Mouse (Mus musculus): ENCODE data around the gene Mei1.

Gene Mei1

DNA sequence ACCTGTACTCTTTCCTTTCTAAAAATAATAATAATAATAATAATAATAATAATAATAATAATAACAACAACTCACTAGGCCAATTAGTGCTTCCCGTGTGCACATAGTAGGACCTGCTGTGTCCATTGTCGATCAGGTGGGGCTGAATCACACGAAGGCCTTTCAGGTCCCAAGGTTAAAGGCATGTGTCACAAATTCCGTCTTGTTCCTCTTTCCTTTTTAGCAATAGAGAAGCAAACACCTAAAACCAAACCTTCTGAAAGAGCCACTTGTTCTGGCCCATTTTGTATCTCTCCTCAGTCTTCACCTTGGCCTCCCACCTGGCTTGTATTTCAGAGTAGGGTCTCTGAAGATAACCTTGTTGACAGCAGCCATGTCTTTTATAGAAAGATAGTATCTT, 81.4 kb downstream of the Mei1 start:
- in situ Hi-C loops (cut with MseI, MboI), result no loop called here

DNA sequence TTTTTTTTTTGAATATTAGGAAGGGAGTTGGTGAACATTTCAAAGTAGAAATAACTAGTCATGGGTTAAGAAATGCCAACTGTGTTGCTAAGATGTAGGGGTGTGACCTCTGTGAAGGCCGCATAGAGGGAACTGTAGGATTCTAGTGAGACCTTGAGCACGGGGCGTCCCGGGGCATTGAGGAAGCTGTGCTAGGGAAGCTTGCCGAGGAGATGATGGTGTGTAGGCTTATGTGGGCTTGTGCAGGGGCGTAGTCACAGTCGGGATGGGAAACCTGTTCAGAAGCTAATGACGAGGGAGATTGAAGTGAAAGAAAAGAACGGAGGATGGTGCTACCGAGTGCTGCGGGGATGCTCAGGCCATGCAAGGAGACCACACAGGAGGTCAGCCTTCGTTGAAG, 82.2 kb downstream of the Mei1 start:
- in situ Hi-C loops (cut with MseI, MboI), result no loop called here

DNA sequence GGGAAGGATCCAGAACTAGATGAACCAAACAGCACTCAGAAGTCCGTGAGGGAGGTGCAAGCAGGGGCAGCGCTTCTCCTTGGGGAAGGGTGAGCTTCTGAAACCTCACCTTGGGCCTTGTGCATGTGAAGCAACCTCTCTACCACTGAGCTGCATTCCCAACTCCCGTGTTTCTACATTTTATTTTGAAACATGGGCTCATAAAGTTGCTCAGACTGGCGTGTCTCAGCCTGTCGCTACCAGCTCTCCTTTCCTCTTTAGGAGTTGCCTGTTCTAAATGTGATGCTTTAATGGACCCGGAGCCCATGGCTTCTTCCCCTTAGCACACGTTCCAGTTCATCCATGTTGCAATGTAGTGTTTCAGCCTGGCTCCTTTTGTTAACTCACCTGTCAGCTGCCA, 82.6 kb downstream of the Mei1 start:
- in situ Hi-C loops (cut with MseI, MboI), result no loop called here

GRCm38 (mm10) chr15:82156298-82156697, 86.5 kb downstream of the Mei1 start:
- in situ Hi-C loops (cut with MseI, MboI), result no loop called here

- in situ Hi-C loops (cut with MseI, MboI), result no loop called here
Observed at GRCm38 (mm10) chr15:82156902-82157301, 87.1 kb downstream of the Mei1 start.

- in situ Hi-C loops (cut with MseI, MboI), result no loop called here
Observed at GRCm38 (mm10) chr15:82158243-82159035, 88.6 kb downstream of the Mei1 start.

GRCm38 (mm10) chr15:82159471-82159870, 89.7 kb downstream of the Mei1 start:
- in situ Hi-C loops (cut with MseI, MboI), result no loop called here

DNA sequence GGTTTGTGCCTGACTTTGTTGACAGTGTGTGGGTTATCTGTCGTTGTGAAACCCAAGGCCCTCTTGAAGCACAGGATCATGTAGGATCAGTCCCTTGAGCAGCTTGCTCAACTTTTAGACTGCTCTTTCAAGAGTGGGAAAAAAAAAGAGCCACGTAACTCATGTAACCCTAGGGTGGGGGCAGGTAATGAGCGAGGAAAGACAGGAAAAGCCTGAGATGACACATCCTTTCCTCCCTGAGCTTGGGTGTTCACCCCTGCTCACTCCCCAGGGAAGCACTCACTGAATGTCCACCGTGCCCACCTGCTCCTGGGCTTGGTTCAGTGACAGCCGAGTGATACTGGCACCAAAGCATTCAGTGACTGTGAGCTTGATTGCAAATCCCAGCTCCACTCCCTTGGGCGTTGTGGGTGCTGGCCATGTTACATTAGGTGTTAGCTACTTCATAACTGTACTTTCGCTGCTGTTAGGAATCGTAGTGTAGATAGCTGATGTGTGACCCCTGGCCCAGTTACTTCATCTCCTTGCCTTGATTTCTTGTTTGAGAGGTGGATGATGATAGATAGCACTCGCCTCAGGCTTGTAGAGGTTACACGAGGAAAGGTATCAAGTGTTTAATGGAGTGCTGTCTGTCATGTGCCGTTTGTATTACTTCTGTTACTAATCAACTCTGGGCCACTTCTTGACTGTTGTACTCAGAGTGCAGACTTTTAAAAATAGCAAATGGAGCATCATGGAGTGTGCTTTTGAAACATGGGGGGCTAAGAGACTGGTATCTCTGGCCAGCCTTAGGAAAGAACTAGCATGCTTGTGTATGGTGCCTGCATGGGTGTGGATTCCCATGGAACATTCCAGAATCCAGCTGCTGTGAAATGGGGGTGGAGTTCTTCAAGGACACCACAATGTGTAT, 91.2 kb downstream of the Mei1 start:
- in situ Hi-C loops (cut with MseI, MboI), result no loop called here

DNA sequence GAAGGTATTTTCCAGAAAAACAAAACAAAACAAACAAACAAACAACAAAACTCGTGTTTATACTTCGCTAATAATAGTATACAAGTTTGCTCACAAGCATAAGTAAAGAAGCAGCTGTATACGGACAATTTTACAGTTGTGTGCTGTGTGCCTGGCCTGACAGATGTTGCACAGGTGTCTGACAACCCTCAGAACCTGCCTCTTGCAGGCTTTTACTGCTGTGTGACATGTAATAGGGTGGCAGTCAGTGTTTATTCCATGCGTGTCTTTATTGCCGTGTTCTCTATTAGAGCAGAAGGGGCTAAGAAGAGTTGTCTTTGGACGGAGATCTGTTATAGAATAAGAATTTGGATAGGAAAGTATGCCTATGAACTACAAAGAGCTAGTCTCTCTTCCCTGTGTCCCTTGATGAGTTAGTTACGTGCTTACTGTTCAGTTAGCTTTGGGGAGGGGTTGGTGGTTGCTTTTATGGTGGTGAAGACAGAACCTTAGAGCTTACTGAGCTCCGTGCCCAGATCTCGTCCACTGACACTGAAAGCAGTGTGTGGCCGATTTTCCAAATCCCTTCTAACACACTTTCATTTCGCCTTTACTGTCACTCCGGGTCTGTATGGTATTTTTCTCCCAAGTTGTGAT, 92.3 kb downstream of the Mei1 start:
- in situ Hi-C loops (cut with MseI, MboI), result no loop called here

GRCm38 (mm10) chr15:82163356-82164060, 93.7 kb downstream of the Mei1 start:
- in situ Hi-C loops (cut with MseI, MboI), result no loop called here

GRCm38 (mm10) chr15:82164061-82164399, 94.2 kb downstream of the Mei1 start:
- in situ Hi-C loops (cut with MseI, MboI), result no loop called here

- in situ Hi-C loops (cut with MseI, MboI), result no loop called here
Observed at GRCm38 (mm10) chr15:82164496-82164895, 94.7 kb downstream of the Mei1 start.

DNA sequence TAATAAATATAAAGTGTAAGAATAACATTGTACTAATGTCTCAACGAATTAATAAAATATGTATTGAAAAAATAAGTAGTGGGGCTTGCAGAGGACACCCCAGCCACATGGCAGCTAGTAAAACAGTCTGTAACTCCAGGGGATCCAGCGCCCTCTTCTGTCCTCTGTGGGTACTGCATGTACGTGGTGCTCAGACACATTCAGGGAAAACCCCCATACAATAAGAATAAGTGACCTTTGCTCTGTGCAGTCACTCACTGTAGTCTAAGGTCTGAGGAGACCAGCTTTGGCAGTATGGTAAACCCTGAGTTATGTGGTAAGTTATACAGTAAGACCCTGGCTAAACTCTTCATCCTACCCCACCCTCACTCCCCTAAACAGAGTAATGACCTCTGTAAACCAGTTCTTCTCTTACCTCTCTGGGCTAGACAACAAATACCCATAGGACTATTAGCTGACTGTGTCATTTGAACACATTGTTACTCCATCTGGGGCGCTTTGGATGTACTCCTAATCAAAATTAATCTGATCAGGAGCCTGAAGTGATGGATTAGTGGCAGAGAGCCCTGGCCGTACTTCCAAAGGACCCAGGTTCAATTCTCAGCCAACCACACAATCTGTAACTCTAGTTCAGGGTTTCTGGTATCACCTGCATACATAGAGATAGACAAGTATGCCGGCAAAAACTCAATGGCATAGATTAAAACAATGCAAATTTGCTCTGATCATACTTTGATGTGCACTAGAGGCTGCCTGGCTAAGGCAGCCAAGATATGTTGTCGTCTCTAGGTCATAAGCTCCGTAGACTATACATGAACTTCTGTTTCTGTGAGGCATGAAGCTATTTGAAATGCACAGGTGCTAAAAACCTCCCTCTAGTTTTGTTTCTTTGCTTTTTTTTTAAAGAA, 95.8 kb downstream of the Mei1 start:
- in situ Hi-C loops (cut with MseI, MboI), result no loop called here

DNA sequence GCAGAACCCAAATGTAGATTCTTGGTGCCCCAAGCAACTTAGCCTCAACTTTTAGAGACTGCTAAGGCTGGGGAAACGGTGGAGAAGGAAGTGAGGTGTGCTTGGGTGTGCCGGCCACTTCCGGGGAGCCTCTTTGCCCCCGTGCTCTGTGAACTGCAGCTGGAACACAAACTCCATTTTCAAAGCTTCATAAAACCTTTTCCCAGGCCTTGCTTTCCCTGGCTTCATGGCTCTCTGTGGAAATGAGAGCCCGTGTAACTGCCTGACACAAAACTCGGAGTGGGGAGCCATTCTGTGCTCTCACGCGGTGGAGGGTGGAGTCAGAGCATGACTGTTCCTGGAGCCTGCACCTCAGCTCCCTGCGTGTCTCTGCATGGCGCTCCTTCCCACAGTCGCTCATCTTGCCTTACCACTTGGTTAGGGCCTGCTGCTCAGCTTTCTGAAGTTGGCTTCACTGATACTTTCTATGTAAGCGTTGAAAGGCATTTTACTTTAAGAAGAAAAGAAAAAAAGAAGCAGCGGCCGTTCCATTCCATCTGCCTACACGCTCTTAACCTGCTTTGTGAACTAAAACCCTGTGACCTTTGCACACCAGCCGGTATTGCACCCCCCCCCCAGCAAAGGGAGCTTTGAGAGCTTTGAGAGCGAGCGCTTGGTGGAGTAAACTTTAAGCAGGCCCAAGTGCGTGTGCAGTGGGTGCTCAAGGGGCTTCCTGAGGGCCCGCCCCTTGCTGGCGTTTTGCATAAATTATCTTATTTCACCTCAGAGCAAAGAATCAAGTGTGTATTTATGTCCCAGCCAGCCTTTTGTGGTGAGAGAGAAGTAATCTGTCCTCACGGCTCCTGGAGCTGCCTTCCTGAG, 96.7 kb downstream of the Mei1 start:
- in situ Hi-C loops (cut with MseI, MboI), result no loop called here

GRCm38 (mm10) chr15:82167201-82168168, 97.7 kb downstream of the Mei1 start:
- in situ Hi-C loops (cut with MseI, MboI), result no loop called here

DNA sequence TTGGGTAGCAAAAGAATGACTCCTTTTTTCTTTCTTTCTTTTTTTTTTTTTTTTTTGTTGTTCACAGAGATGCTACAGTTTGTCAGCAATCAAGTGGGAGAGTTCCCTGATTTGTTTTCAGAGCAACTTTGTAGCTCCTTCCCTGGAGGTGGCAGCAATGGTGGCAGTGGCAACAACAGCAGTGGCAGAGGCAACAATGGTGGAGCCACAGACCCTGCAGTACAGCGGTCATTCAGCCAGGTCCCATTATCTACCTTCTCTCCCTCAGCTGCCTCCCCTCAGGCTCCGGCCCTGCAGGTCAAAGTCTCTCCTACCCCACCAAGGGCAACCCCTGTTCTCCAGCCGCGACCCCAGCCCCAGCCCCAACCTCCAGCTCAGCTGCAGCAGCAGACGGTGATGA, 99.9 kb downstream of the Mei1 start:
- in situ Hi-C loops (cut with MseI, MboI), result no loop called here

DNA sequence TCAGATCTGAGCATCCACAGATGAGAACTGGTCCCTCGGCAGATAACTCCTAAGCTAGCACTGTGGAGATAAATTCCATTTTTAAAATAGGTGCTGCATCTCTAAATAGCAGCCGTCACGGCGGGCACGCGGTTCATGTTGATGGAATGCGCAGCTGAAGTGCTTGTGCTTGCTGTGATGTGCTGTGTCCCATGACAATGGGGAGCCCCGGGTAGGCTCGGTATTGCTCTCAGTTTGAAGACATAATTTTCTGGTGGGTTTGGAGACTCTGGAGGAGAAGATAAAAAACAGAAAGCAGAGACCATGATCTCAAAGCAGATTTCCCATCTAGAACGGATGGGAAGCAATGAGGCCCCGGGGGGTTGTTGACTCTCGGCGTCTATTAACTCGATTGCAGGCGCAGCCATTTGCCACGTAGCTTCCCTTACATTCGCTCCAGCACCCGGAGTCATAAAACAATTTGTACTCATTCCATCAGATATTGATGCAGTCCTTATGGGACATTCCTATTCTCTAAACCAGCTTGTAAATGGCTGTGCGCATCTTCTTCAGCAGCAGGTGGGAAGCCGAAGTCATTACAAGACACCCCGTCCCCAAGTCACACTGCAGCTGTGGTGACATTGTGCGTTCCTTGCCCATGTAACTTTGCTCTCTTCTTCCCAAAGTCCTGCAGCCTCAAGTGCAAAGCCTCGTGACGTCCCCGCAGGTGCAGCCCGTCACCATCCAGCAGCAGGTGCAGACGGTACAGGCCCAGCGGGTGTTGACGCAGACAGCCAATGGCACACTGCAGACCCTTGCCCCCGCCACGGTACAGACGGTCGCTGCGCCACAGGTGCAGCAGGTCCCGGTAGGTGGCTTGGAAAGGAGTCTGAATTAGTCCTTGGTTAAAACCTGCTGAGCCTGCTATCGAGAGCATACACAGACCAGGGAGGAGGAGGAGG, 100.9 kb downstream of the Mei1 start:
- in situ Hi-C loops (cut with MseI, MboI), result no loop called here

- in situ Hi-C loops (cut with MseI, MboI), result no loop called here
Observed at GRCm38 (mm10) chr15:82172648-82173047, 102.9 kb downstream of the Mei1 start.
